Mouse (Mus musculus): ENCODE measurements around the gene Nlk. TPM values are rescaled to one million over a fixed set of nuclear protein-coding genes. Genes with fewer than 3 reads are reported as not detected.

The Nlk gene
- polyA plus RNA-seq (2012; fragmentation: generic; extraction: Trizol): 5.0 TPM

DNA sequence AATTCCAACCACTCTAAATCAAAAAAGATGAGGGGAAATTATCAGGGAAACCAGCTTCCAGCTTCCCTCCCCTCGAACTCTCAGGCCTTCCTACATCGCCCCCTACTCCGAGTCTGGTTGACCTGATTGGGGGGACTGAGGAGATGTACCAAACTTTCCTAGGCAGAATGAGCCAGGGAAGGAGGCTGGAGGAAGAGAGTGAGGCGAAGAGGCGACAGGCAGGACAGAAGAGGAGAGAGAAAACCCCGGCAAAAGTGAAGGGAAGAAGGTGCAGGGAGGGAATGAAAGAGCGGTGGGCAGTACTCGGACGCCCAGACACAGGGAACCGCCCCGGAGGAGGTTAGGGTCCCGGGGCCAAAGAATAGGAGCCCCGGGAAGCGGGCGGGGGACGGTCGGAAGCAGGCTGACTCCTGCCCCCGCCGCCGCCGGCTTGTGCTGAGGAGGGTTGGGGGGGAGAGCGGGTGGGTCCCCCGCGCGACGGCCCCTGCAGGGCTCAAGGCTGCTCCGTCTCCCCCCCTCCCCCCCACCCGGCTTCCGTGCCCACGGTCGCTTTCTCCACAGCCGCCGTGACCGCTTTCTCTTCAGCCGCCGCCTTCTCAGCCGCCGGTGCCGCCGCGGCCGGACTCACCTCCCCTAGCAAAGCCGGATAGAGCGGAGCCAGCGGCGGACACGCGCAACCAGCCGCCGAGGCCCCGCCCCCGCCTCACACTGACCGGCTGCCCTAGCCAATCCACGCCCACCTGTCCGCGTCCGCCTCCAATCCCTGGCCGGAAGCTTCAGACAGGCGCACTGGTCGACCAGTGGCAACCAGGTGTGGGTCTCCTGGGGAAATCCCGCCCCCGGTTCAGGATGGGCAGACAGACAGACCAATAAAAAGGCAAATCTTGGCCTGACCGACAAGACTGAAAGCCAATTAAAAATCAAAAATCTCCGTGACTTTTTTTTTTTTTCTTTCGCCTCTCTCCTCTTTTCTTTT, at the start of gene Nlk:
Gene Nlk, minus strand, starts transcription at position 597 of the 976 bp plus-strand sequence.
- TF ChIP-seq E2F4 (IDR thresholded peaks at IDR 0.05; ENCODE audit: insufficient read depth) (no peak), CEBPB (IDR thresholded peaks at IDR 0.05; ENCODE audit: insufficient read depth, poor library complexity, severe bottlenecking) (no peak), TCF12 (IDR thresholded peaks at IDR 0.05; ENCODE audit: insufficient read depth, poor library complexity, severe bottlenecking) (no peak), REST (IDR thresholded peaks at IDR 0.05; ENCODE audit: insufficient read depth, insufficient read length) (no peak), MAX (IDR thresholded peaks at IDR 0.05; ENCODE audit: low read depth) (no peak), USF1 (IDR thresholded peaks at IDR 0.05; ENCODE audit: low read depth) (no peak), SRF (IDR thresholded peaks at IDR 0.05; ENCODE audit: control insufficient read depth, insufficient read length, low read depth) (peak; percentile 63), POLR2A (IDR thresholded peaks at IDR 0.05; ENCODE audit: insufficient read length, low read depth) (peak; percentile 93), MYOD1 (IDR thresholded peaks at IDR 0.05; ENCODE audit: control insufficient read depth in 1 of 3, insufficient read length in 2 of 3, low read depth in 2 of 3) (peak in 1 of 3 experiments; percentile 33), POLR2AphosphoS2 (IDR thresholded peaks at IDR 0.05; ENCODE audit: insufficient read length, low read depth) (peak; percentile 92), TCF3 (IDR thresholded peaks at IDR 0.05; ENCODE audit: insufficient read length, low read depth) (no peak), MYOG (IDR thresholded peaks at IDR 0.05; ENCODE audit: control insufficient read depth in 1 of 3, insufficient read depth in 1 of 3, insufficient read length in 2 of 3, low read depth in 2 of 3) (peak in 1 of 3 experiments; percentile 19)
- Histone ChIP-seq H3K4me3 (peak within 1 kb of the TSS; percentile 58), H3K4me2 (ENCODE audit: low read depth) (peak within 1 kb of the TSS; percentile 98), H3K79me2 (ENCODE audit: control insufficient read depth, insufficient read depth) (peaks cover 26% of the 10 kb centered on the region), H3K36me3 (ENCODE audit: control insufficient read depth, insufficient read depth) (no peaks in the 10 kb centered on the region), H3ac (ENCODE audit: control insufficient read depth, insufficient read length) (peak within 1 kb of the TSS; percentile 3), H3K27me3 (ENCODE audit: control insufficient read depth, insufficient read depth, insufficient read length) (no peaks in the 10 kb centered on the region)

DNA sequence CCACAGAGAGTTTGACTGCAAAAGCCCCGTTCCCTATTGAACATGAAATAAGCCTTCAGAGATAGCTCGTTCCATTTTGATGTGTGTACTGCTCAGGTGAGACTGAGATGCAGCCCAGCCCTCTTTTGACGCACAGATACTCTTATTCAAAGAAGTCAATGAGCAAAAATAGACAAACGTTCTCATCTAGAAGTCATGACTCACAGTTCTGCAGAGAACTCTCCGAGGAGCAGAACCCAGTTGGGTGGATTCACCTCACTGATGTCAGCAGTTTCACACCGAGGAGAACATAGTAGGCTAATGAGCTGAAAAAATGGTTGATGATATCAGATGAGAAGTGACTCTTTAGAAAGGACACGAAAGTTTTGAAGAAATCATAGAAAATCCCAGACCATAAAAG, 49.1 kb upstream of the Nlk start:
- H3K79me2 ChIP-seq (ENCODE audit: control insufficient read depth, insufficient read depth): peaks cover 4% of the 10 kb centered on the region
- TF ChIP-seq MYOG (IDR thresholded peaks at IDR 0.05; ENCODE audit: control insufficient read depth in 1 of 3, insufficient read depth in 1 of 3, insufficient read length in 2 of 3, low read depth in 2 of 3) (no peak), POLR2A (IDR thresholded peaks at IDR 0.05; ENCODE audit: insufficient read length, low read depth) (no peak), TCF12 (IDR thresholded peaks at IDR 0.05; ENCODE audit: insufficient read depth, poor library complexity, severe bottlenecking) (no peak), USF1 (IDR thresholded peaks at IDR 0.05; ENCODE audit: low read depth) (no peak), POLR2AphosphoS2 (IDR thresholded peaks at IDR 0.05; ENCODE audit: insufficient read length, low read depth) (no peak), CEBPB (IDR thresholded peaks at IDR 0.05; ENCODE audit: insufficient read depth, poor library complexity, severe bottlenecking) (no peak), TCF3 (IDR thresholded peaks at IDR 0.05; ENCODE audit: insufficient read length, low read depth) (no peak), MAX (IDR thresholded peaks at IDR 0.05; ENCODE audit: low read depth) (no peak), SRF (IDR thresholded peaks at IDR 0.05; ENCODE audit: control insufficient read depth, insufficient read length, low read depth) (no peak)
- no peak overlapping the region for H3ac ChIP-seq (ENCODE audit: control insufficient read depth, insufficient read length)
- no peaks in the 10 kb centered on the region for H3K27me3 ChIP-seq (ENCODE audit: control insufficient read depth, insufficient read depth, insufficient read length)
- H3K36me3 ChIP-seq (ENCODE audit: control insufficient read depth, insufficient read depth): no peaks in the 10 kb centered on the region
- H3K4me3 ChIP-seq: no peak overlapping the region
- H3K4me2 ChIP-seq (ENCODE audit: low read depth): no peak overlapping the region

DNA sequence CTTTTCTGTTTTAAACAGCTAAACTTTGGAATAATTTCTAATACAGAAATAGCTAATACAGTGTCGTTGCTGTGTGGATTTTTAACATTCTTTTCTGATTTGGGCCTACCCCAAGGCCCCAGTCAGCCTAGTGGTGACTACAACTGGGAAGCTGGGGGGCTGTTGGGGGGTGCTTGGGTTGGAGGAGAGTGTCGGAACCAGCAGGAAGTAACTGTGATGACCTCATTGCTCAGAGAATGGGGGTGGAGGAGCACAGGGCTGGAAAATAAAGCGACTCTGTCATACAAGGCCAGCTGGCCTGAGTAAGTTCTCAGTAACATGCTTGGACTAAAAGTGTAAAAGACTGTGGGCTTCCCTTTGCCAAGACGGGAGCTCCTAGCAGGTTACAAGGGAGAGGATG, 48.3 kb upstream of the Nlk start:
- Histone ChIP-seq H3K27me3 (ENCODE audit: control insufficient read depth, insufficient read depth, insufficient read length) (no peaks in the 10 kb centered on the region), H3K36me3 (ENCODE audit: control insufficient read depth, insufficient read depth) (no peaks in the 10 kb centered on the region), H3K4me3 (no peak overlapping the region), H3K4me2 (ENCODE audit: low read depth) (no peak overlapping the region), H3ac (ENCODE audit: control insufficient read depth, insufficient read length) (no peak overlapping the region), H3K79me2 (ENCODE audit: control insufficient read depth, insufficient read depth) (no peaks in the 10 kb centered on the region)
- TF ChIP-seq E2F4 (IDR thresholded peaks at IDR 0.05; ENCODE audit: insufficient read depth): no peak
- no peak for TF ChIP-seq POLR2AphosphoS2 (IDR thresholded peaks at IDR 0.05; ENCODE audit: insufficient read length, low read depth)
- TF ChIP-seq POLR2A (IDR thresholded peaks at IDR 0.05; ENCODE audit: insufficient read length, low read depth): no peak
- TF ChIP-seq CEBPB (IDR thresholded peaks at IDR 0.05; ENCODE audit: insufficient read depth, poor library complexity, severe bottlenecking): no peak
- no peak for TF ChIP-seq TCF3 (IDR thresholded peaks at IDR 0.05; ENCODE audit: insufficient read length, low read depth)

DNA sequence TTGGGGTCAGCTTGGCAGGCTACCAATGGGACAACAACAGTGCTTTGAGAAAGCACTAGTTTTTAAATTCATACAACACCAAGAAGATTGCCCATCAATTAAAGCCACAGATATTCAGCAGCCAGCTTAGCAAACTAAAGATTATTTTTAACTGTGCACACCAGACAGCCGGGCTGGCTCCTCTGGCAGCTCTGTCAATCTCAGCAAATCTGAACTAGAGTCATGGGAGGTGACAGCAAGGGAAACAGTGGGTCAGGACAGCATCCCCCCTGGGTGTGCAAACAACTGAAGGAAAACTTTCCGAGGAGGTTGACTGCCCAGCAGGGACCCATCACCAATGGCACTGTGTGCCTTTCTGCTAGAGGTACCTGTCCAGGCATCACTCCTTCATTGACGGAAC, 45.3 kb upstream of the Nlk start:
- no peaks in the 10 kb centered on the region for H3K36me3 ChIP-seq (ENCODE audit: control insufficient read depth, insufficient read depth)
- H3ac ChIP-seq (ENCODE audit: control insufficient read depth, insufficient read length): no peak overlapping the region
- no peak overlapping the region for H3K4me2 ChIP-seq (ENCODE audit: low read depth)
- peaks cover 4% of the 10 kb centered on the region for H3K27me3 ChIP-seq (ENCODE audit: control insufficient read depth, insufficient read depth, insufficient read length)
- H3K79me2 ChIP-seq (ENCODE audit: control insufficient read depth, insufficient read depth): no peaks in the 10 kb centered on the region
- TF ChIP-seq SRF (IDR thresholded peaks at IDR 0.05; ENCODE audit: control insufficient read depth, insufficient read length, low read depth): no peak
- no peak for TF ChIP-seq MYOD1 (IDR thresholded peaks at IDR 0.05; ENCODE audit: control insufficient read depth in 1 of 3, insufficient read length in 2 of 3, low read depth in 2 of 3)
- no peak for TF ChIP-seq POLR2A (IDR thresholded peaks at IDR 0.05; ENCODE audit: insufficient read length, low read depth)
- TF ChIP-seq TCF12 (IDR thresholded peaks at IDR 0.05; ENCODE audit: insufficient read depth, poor library complexity, severe bottlenecking): no peak
- no peak for TF ChIP-seq MAX (IDR thresholded peaks at IDR 0.05; ENCODE audit: low read depth)
- no peak for TF ChIP-seq USF1 (IDR thresholded peaks at IDR 0.05; ENCODE audit: low read depth)
- TF ChIP-seq E2F4 (IDR thresholded peaks at IDR 0.05; ENCODE audit: insufficient read depth): no peak
- no peak for TF ChIP-seq REST (IDR thresholded peaks at IDR 0.05; ENCODE audit: insufficient read depth, insufficient read length)
- TF ChIP-seq CEBPB (IDR thresholded peaks at IDR 0.05; ENCODE audit: insufficient read depth, poor library complexity, severe bottlenecking): no peak
- TF ChIP-seq TCF3 (IDR thresholded peaks at IDR 0.05; ENCODE audit: insufficient read length, low read depth): no peak
- TF ChIP-seq MYOG (IDR thresholded peaks at IDR 0.05; ENCODE audit: control insufficient read depth in 1 of 3, insufficient read depth in 1 of 3, insufficient read length in 2 of 3, low read depth in 2 of 3): no peak
- no peak for TF ChIP-seq POLR2AphosphoS2 (IDR thresholded peaks at IDR 0.05; ENCODE audit: insufficient read length, low read depth)
- no peak overlapping the region for H3K4me3 ChIP-seq
